Mouse (Mus musculus) ES-Bruce4 (cell line): Measurements from ENCODE around the gene Noc3l.

ENCODE experiments used
- CTCF ChIP-seq: IDR thresholded peaks from one replicate; pipeline ENCODE4 v1.8.1; 2011; ENCODE audit warnings: low read depth, low read length
- POLR2A ChIP-seq: IDR thresholded peaks from one replicate; pipeline ENCODE4 v1.8.1; 2011; ENCODE audit warnings: low read length; ENCODE audit not compliant: insufficient read depth

- no peak for TF ChIP-seq CTCF
- no peak for TF ChIP-seq POLR2A
Measured at GRCm38 (mm10) chr19:38798291-38798690, 20.7 kb downstream of the Noc3l start.
